8 mouse cellular contexts compared by ENCODE assay signal in genomic region chr17:25474330-25475077, GRCm38 (mm10). TPM values are rescaled to one million over a fixed set of nuclear protein-coding genes. Genes with fewer than 3 reads are reported as not detected.
DNase-seq lines count a peak whose midpoint lies in the region; ATAC-seq and TF ChIP-seq lines count a peak whose summit lies in the region.

No protein-coding gene starts in this region.

- H3K36me3 ChIP-seq in limb, embryonic 13.5 days, result no peaks in the 10 kb centered on the region
- no peaks in the 10 kb centered on the region for H3K36me3 ChIP-seq in midbrain, embryonic 14.5 days (ENCODE audit: control insufficient read depth, insufficient read depth, low read length)

- 2% methylated on average over 38 of the region's 38 CpGs for WGBS in limb, embryonic 13.5 days
- WGBS in midbrain, embryonic 14.5 days, result 2% methylated on average over 38 of the region's 38 CpGs

- H3K4me3 ChIP-seq in gastrocnemius, adult 2 months, result peak overlapping the region; percentile 74
- H3K4me3 ChIP-seq in limb, embryonic 13.5 days, result peak overlapping the region; percentile 43
- peak overlapping the region; percentile 18 for H3K4me3 ChIP-seq in midbrain, embryonic 14.5 days (replicated peaks; ENCODE audit: low read depth, low read length)

- TF ChIP-seq CTCF in gastrocnemius, adult 2 months (IDR thresholded peaks at IDR 0.05), result peak; percentile 52

- H3K27me3 ChIP-seq in limb, embryonic 13.5 days, result peaks cover 74% of the 10 kb centered on the region
- H3K27me3 ChIP-seq in midbrain, embryonic 14.5 days (ENCODE audit: control insufficient read depth, insufficient read depth, low read length), result peaks cover 15% of the 10 kb centered on the region

- H3K4me1 ChIP-seq in limb, embryonic 13.5 days, result peaks cover 13% of the 10 kb centered on the region
- H3K4me1 ChIP-seq in midbrain, embryonic 14.5 days (ENCODE audit: control insufficient read depth, insufficient read depth, low read length), result 0 out of 2 replicates have a peak, but pooled peaks cover 4% of the 10 kb centered on the region

- peak; percentile 71 for ATAC-seq in common myeloid progenitor, adult 5-6 weeks (replicated peaks; ENCODE audit: low read depth, poor library complexity, severe bottlenecking)
- peak; percentile 60 for ATAC-seq in limb, embryonic 13.5 days (ENCODE audit: low FRiP score, low read depth)
- peak; percentile 29; the same call in 1 of the 2 replicates for ATAC-seq in midbrain, embryonic 14.5 days (ENCODE audit: low FRiP score, low TSS enrichment)

- H3K4me2 ChIP-seq in limb, embryonic 13.5 days (replicated peaks), result peak overlapping the region; percentile 84
- H3K4me2 ChIP-seq in midbrain, embryonic 14.5 days (ENCODE audit: low read length), result peak overlapping the region; percentile 50

- intact Hi-C loops in gastrocnemius, adult 2 months (cut with DNase I), result no loop called here

- no peaks in the 10 kb centered on the region for H3K9me3 ChIP-seq in limb, embryonic 13.5 days
- H3K9me3 ChIP-seq in midbrain, embryonic 14.5 days (ENCODE audit: control insufficient read depth, low read length), result no peaks in the 10 kb centered on the region

- DNase-seq in ovary, adult 18-20 months (ENCODE audit: low spot score), result peak; percentile 39
- no peak for DNase-seq in ovary, postnatal 10 days (ENCODE audit: low spot score)
- peak; percentile 69 for DNase-seq in gastrocnemius, adult 2 months
- DNase-seq in kidney, adult 11 months, result peak; percentile 61
- DNase-seq in midbrain, embryonic 14.5 days, result peak; percentile 78
- DNase-seq in spleen, postnatal 10 days (ENCODE audit: low spot score in 2 of 2), result peak; percentile 16 to 74

- H3K9ac ChIP-seq in limb, embryonic 13.5 days, result peak overlapping the region; percentile 56; the same call in 1 of the 2 replicates
- H3K9ac ChIP-seq in midbrain, embryonic 14.5 days (replicated peaks; ENCODE audit: low read length), result 0 out of 2 replicates have a peak overlapping the region, but pooled peaks have one; percentile 0

- no peak overlapping the region for H3K27ac ChIP-seq in gastrocnemius, adult 2 months
- H3K27ac ChIP-seq in limb, embryonic 13.5 days, result no peak overlapping the region
- no peak overlapping the region for H3K27ac ChIP-seq in midbrain, embryonic 14.5 days (replicated peaks; ENCODE audit: low read depth, low read length)

RNA-seq across cellular contexts. Expression of gene Tekt4, which starts 20.1 kb away (rescaled TPM):
- total RNA-seq in common myeloid progenitor, adult 5-6 weeks (2017), result not detected in 2 replicates
- total RNA-seq in gastrocnemius, adult 2 months (2021), result not detected
- not detected in 2 replicates for polyA plus RNA-seq in limb, embryonic 13.5 days (2015; fragmentation: Nextera tagmentation; extraction: Ambion mirVana)
- 0.46 and 0.50 TPM in 2 replicates for polyA plus RNA-seq in midbrain, embryonic 14.5 days (2014; fragmentation: Nextera tagmentation; extraction: Ambion mirVana)

RNA-seq across cellular contexts. Expression of gene Sstr5, which starts 22.6 kb away (rescaled TPM):
- not detected in 2 replicates for total RNA-seq in common myeloid progenitor, adult 5-6 weeks (2017)
- total RNA-seq in gastrocnemius, adult 2 months (2021), result not detected
- 0.24 and 0.29 TPM in 2 replicates for polyA plus RNA-seq in limb, embryonic 13.5 days (2015; fragmentation: Nextera tagmentation; extraction: Ambion mirVana)
- 0.36 and 0.61 TPM in 2 replicates for polyA plus RNA-seq in midbrain, embryonic 14.5 days (2014; fragmentation: Nextera tagmentation; extraction: Ambion mirVana)

RNA-seq across cellular contexts. Expression of gene Cacna1h, which starts 40.9 kb away (rescaled TPM):
- total RNA-seq in common myeloid progenitor, adult 5-6 weeks (2017), result 0.05 TPM in 1 of 2 replicates, not detected in the other
- 1 to 10 TPM in 1 of 2 experiments, under 1 TPM in 1; 0.94 to 1.7 TPM for total RNA-seq in gastrocnemius, adult 2 months (2021)
- polyA plus RNA-seq in limb, embryonic 13.5 days (2015; fragmentation: Nextera tagmentation; extraction: Ambion mirVana), result 5.2 and 7.5 TPM in 2 replicates
- polyA plus RNA-seq in midbrain, embryonic 14.5 days (2014; fragmentation: Nextera tagmentation; extraction: Ambion mirVana), result 11.3 and 15.0 TPM in 2 replicates

Comparison
In these comparisons a context has a peak if more than half of its experiments do, and no peak if none do; other contexts are left out.
1. H3K4me3 ChIP-seq: peak in every context shown above with its lines; median percentile 74 in gastrocnemius, adult 2 months; 43 in limb, embryonic 13.5 days; 18 in midbrain, embryonic 14.5 days.